Mouse (Mus musculus): ENCODE measurements around the gene Zpr1.

The Zpr1 gene

DNA sequence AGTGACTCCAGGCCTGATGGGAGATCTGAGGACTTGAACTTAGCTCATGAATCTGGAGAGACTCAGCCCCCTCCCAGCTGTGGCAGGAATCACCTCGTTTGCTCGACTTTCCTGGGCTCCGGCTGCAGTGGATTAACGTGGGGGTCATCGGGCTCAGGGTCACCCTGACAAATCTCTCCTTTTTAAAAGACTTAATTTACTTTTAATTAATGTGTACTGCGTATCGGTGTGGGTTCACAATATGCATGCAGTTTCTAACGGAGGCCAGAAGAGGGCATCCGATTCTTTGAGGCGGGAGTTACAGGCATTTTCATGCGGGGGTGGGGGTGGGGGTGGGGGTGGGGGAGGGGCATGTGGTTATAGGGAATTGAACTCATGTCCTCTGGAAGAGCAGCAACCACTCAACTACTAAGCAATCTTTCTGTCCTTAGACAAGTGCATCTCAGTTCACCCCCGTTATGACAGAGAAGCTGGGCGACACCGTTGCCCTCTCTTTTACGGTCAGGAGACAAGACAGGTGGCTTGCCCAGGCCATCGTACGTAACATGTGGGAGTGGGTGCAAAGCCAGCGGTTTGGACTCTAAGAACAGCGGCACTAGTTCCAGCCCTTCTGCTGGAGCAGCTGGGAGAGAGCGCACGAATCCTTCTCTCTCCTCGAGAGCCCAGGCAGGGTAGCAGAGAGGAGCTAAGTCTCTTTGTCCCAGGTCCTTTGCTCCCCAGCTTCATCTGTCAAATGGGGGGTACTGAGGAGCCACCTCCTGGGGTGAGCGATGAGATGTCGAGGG lies 57.1 kb downstream of the Zpr1 start:
- no peak for DNase-seq

DNA sequence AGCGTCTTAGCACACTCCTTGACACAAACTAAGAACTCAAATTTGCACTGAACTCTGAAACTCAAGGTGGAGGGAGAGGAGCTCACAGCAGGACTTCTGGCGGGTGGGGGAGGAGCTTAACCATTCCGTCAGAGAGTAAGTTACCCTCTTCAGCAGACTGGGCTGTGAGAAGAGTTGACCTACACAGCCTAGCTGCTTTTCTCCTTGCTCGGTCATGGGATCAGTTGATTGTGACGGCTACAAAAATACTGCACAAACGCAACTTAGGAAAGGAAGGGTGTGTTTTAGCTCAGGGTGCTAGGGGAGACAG lies 57.7 kb downstream of the Zpr1 start:
- DNase-seq: no peak

DNA sequence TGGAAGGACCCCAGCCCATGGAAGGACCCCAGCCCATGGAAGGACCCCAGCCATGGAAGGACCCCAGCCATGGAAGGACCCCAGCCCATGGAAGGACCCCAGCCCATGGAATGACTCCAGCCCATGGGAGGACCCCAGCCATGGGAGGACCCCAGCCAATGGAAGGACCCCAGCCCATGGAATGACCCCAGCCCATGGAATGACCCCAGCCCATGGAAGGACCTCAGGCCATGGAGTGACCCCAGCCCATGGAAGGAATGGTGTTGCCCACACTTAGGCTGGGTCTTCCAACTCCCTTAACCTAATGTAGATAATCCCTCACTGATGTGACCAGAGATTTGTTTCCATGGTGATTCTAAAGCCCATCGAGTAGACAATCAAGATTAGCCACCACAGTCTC lies 58.4 kb downstream of the Zpr1 start:
- no peak for DNase-seq

Data from kidney, postnatal 10 days (tissue).